Mouse (Mus musculus) CH12.LX (cell line): Measurements from ENCODE around the gene Jak1. TPM values are rescaled to one million over a fixed set of nuclear protein-coding genes. Genes with fewer than 3 reads are reported as not detected.

Experiments
- DNase-seq: peaks from one replicate; pipeline ENCODE4 v3.0.0-alpha.2; 2013; ENCODE audit errors: extremely low read depth
- H3K27ac ChIP-seq: 2 replicates; pipeline ENCODE4 v1.5.1; 2012; ENCODE audit warnings: low read depth, mild to moderate bottlenecking, control low read depth, moderate library complexity; ENCODE audit not compliant: insufficient read depth
- H3K27me3 ChIP-seq: replicated peaks from 2 replicates; pipeline ENCODE3; 2012; ENCODE audit warnings: inconsistent platforms
- H3K36me3 ChIP-seq, 2 experiments: replicated peaks in 1 of 2; 2 replicates each; pipeline versions ENCODE3 to v1.6.1; 2012; ENCODE audit warnings: inconsistent platforms in 1 of 2, low read length in 1 of 2, mild to moderate bottlenecking in 1 of 2, mixed read lengths in 1 of 2, moderate library complexity in 1 of 2; ENCODE audit not compliant: control insufficient read depth in 1 of 2, insufficient read depth in 1 of 2
- H3K4me1 ChIP-seq, 2 experiments: 2 replicates each; pipeline ENCODE4 v1.6.1; 2012; ENCODE audit warnings: inconsistent platforms in 1 of 2, moderate library complexity in 1 of 2; ENCODE audit not compliant: insufficient read depth in 2 of 2, control insufficient read depth in 1 of 2
- H3K4me2 ChIP-seq: 2 replicates; pipeline ENCODE4 v1.6.1; 2012; ENCODE audit warnings: low read depth, mild to moderate bottlenecking, control low read depth; ENCODE audit not compliant: poor library complexity, insufficient read depth, severe bottlenecking
- H3K4me3 ChIP-seq, 3 experiments: fragments of 150-350 bp in 1 of 3; sonication (generic) in 1 of 3; replicated peaks in 1 of 3; 2 replicates each; pipeline versions ENCODE3 to v1.5.1; 2011 to 2012; ENCODE audit warnings: low read depth in 2 of 3, low read length in 2 of 3, mild to moderate bottlenecking in 2 of 3, moderate library complexity in 2 of 3, control low read depth in 1 of 3, improper control_type of control experiment in 1 of 3, inconsistent platforms in 1 of 3, mixed read lengths in 1 of 3; ENCODE audit not compliant: poor library complexity in 1 of 3
- H3K79me2 ChIP-seq: replicated peaks from 2 replicates; pipeline ENCODE4 v1.6.1; 2012; ENCODE audit warnings: mild to moderate bottlenecking, moderate library complexity; ENCODE audit not compliant: control insufficient read depth, poor library complexity, insufficient read depth, severe bottlenecking; ENCODE audit errors: extremely low read depth
- H3K9ac ChIP-seq: 2 replicates; pipeline ENCODE4 v1.6.1; 2012; ENCODE audit warnings: low read depth, mild to moderate bottlenecking, control low read depth, moderate library complexity; ENCODE audit not compliant: insufficient read depth
- H3K9me3 ChIP-seq: replicated peaks from 2 replicates; pipeline ENCODE3; 2012; ENCODE audit warnings: low read length, inconsistent platforms, mixed read lengths
- CHD1 ChIP-seq: IDR thresholded peaks from 2 replicates; pipeline ENCODE4 v1.6.1; 2012; ENCODE audit warnings: low read depth, low read length, improper control_type of control experiment, inconsistent platforms
- CHD2 ChIP-seq: IDR thresholded peaks from 2 replicates; pipeline ENCODE4 v1.6.1; 2011; ENCODE audit warnings: low read length, improper control_type of control experiment
- CTCF ChIP-seq, 2 experiments: IDR thresholded peaks in 1 of 2; conservative IDR thresholded peaks in 1 of 2; 2 replicates each; pipeline ENCODE4 v1.5.1; 2011 to 2012; ENCODE audit warnings: low read depth in 2 of 2, low read length in 2 of 2, improper control_type of control experiment in 1 of 2, inconsistent platforms in 1 of 2, mild to moderate bottlenecking in 1 of 2, moderate library complexity in 1 of 2
- E2F4 ChIP-seq: IDR thresholded peaks from 2 replicates; pipeline ENCODE4 v1.6.1; 2011; ENCODE audit warnings: low read depth, low read length, improper control_type of control experiment; ENCODE audit not compliant: insufficient replicate concordance
- ELF1 ChIP-seq: IDR thresholded peaks from 2 replicates; pipeline ENCODE4 v1.6.1; 2014; ENCODE audit warnings: low read depth, mild to moderate bottlenecking, inconsistent platforms, low read length, improper control_type of control experiment
- GABPA ChIP-seq: IDR thresholded peaks from 2 replicates; pipeline ENCODE4 v1.6.1; 2012; ENCODE audit warnings: low read depth, low read length, improper control_type of control experiment, inconsistent platforms; ENCODE audit not compliant: insufficient replicate concordance
- KAT2A ChIP-seq: IDR thresholded peaks from 2 replicates; pipeline ENCODE4 v1.6.1; 2012; ENCODE audit warnings: low read length, improper control_type of control experiment, inconsistent platforms; ENCODE audit not compliant: insufficient replicate concordance
- MAX ChIP-seq: IDR thresholded peaks from 2 replicates; pipeline ENCODE4 v1.6.1; 2011; ENCODE audit warnings: low read length, improper control_type of control experiment
- MAZ ChIP-seq: IDR thresholded peaks from 2 replicates; pipeline ENCODE4 v1.6.1; 2012; ENCODE audit warnings: low read depth, mild to moderate bottlenecking, inconsistent platforms, low read length, improper control_type of control experiment, moderate library complexity
- NELFE ChIP-seq: IDR thresholded peaks from 2 replicates; pipeline ENCODE4 v1.6.1; 2011; ENCODE audit warnings: low read depth, low read length, improper control_type of control experiment
- PAX5 ChIP-seq: IDR thresholded peaks from 2 replicates; pipeline ENCODE4 v1.6.1; 2012; ENCODE audit warnings: low read length, inconsistent platforms, mixed read lengths
- POLR2A ChIP-seq: IDR thresholded peaks from 2 replicates; pipeline ENCODE4 v1.6.1; 2011; ENCODE audit warnings: low read depth, mild to moderate bottlenecking, improper control_type of control experiment, low read length
- POLR2AphosphoS2 ChIP-seq: IDR thresholded peaks from 2 replicates; pipeline ENCODE4 v1.6.1; 2011; ENCODE audit warnings: low read depth, low read length, improper control_type of control experiment
- RCOR1 ChIP-seq: conservative IDR thresholded peaks from 2 replicates; pipeline ENCODE4 v1.6.1; 2012; ENCODE audit warnings: low read depth, mild to moderate bottlenecking, inconsistent platforms, low read length, improper control_type of control experiment
- TCF12 ChIP-seq: IDR thresholded peaks from 2 replicates; pipeline ENCODE4 v1.6.1; 2014; ENCODE audit warnings: low read depth, mild to moderate bottlenecking, inconsistent platforms, low read length, improper control_type of control experiment
- USF2 ChIP-seq: conservative IDR thresholded peaks from 2 replicates; pipeline ENCODE4 v1.6.1; 2011; ENCODE audit warnings: low read depth, low read length, improper control_type of control experiment
- ZNF384 ChIP-seq: IDR thresholded peaks from 2 replicates; pipeline ENCODE4 v1.6.1; 2012; ENCODE audit warnings: low read depth, low read length, improper control_type of control experiment, inconsistent platforms
- dilution Hi-C: fragments of 300-500 bp; cut with MboI; formaldehyde crosslinking; loops from 2 replicates; pipeline ENCODE4 v1.14.3; 2020; ENCODE audit warnings: low sequenced_read_pairs; ENCODE audit not compliant: extremely low pct_unique_long_range_greater_than_20kb, extremely low pct_ligation_motif_present
- in situ Hi-C: fragments of 300-500 bp; cut with MboI; formaldehyde crosslinking; loops from 3 replicates; pipeline ENCODE4 v1.14.3; 2019; ENCODE audit warnings: low sequenced_read_pairs, low pct_ligation_motif_present, low pct_unique_long_range_greater_than_20kb, mixed read lengths
- polyA plus RNA-seq: library from polyadenylated mRNA; unstranded; fragments of >175 nt; gene quantifications from 2 replicates; pipeline ENCODE4 v1.2.1, GENCODE M21; 2012; ENCODE audit warnings: low read depth; ENCODE audit not compliant: insufficient read length
- total RNA-seq, 2 experiments: library from RNA; depleted of rRNA; stranded (reverse); fragments of 300-350 nt in 1 of 2; fragments of >200 nt in 1 of 2; gene quantifications; 2 replicates each; pipeline ENCODE4 v1.2.3; 2012 to 2014

Gene Jak1
- total and polyA plus RNA-seq, 3 experiments = 28.6 to 51.4 (median 33.9) TPM

- H3K9ac ChIP-seq = no peak overlapping the region
- H3K4me3 ChIP-seq = peak overlapping the region; percentile 25 to 97 (median 32)
- H3K27me3 ChIP-seq = no peaks in the 10 kb centered on the region
- H3K4me1 ChIP-seq = peaks cover 0 to 28% of the 10 kb centered on the region in 2 experiments; a peak in 2 of 4 replicates
- in situ Hi-C loops = no loop called here
- peaks cover 9% of the 10 kb centered on the region for H3K79me2 ChIP-seq
- dilution Hi-C loops = no loop called here
- TF ChIP-seq POLR2A (no peak), CTCF (conservative IDR thresholded peaks at IDR 0.05 in 1 of 2, IDR thresholded peaks at IDR 0.05 in 1 of 2; ENCODE audit: low read depth in 2 of 2, low read length in 2 of 2) (no peak), E2F4 (no peak), NELFE (no peak), MAZ (0 out of 2 replicates have a peak, but pooled peaks have one; percentile 5)
- DNase-seq = no peak
- peak overlapping the region; percentile 70 for H3K4me2 ChIP-seq
- H3K9me3 ChIP-seq = no peaks in the 10 kb centered on the region
- peaks cover 0 to 6% of the 10 kb centered on the region in 2 experiments for H3K36me3 ChIP-seq
- no peak overlapping the region for H3K27ac ChIP-seq
These were observed 441 bp upstream of the Jak1 start for GRCm38 (mm10) chr4:101265523-101265922.

GRCm38 (mm10) chr4:101263968-101264740, 928 bp downstream of the Jak1 start:
- in situ Hi-C loops = no loop called here
- H3K4me3 ChIP-seq = peak overlapping the region; percentile 77 to 97 (median 85)
- peaks cover 12% of the 10 kb centered on the region for H3K79me2 ChIP-seq
- H3K27ac ChIP-seq = no peak overlapping the region
- DNase-seq = no peak
- no peaks in the 10 kb centered on the region for H3K27me3 ChIP-seq
- no peaks in the 10 kb centered on the region for H3K9me3 ChIP-seq
- TF ChIP-seq CHD2 (no peak), E2F4 (no peak), TCF12 (no peak), KAT2A (no peak), ELF1 (no peak), RCOR1 (no peak), ZNF384 (no peak), POLR2AphosphoS2 (no peak), USF2 (no peak), CHD1 (no peak), GABPA (no peak), MAX (no peak), PAX5 (no peak)
- peak overlapping the region; percentile 85 for H3K4me2 ChIP-seq
- dilution Hi-C loops = no loop called here
- H3K4me1 ChIP-seq = peaks cover under 1 to 41% of the 10 kb centered on the region in 2 experiments; a peak in 3 of 4 replicates
- peak overlapping the region; percentile 78 for H3K9ac ChIP-seq
- peaks cover 0 to 7% of the 10 kb centered on the region in 2 experiments for H3K36me3 ChIP-seq
